ENCODE assay signal across 11 mouse cellular contexts in genomic region chr2:75737006-75737503, GRCm38 (mm10). TPM values are rescaled to one million over a fixed set of nuclear protein-coding genes. Genes with fewer than 3 reads are reported as not detected.
DNase-seq lines count a peak whose midpoint lies in the region; ATAC-seq lines count a peak whose summit lies in the region.
"Had no signal": no experiment of that assay in that cellular context is flagged by ENCODE, and none has a peak within 500 bp of the region (broad histone marks: within the 10 kb centered on the region; RNA-seq: fewer than 3 reads in every experiment).

No protein-coding gene starts in this region.

- peak; percentile 24 to 31 for DNase-seq in heart, adult 18-20 months
- DNase-seq in heart, postnatal 14 days, result no peak
- peak; percentile 49 for DNase-seq in MN1 (ENCODE audit: low spot score)
- peak; percentile 51 to 56 for DNase-seq in adrenal gland, postnatal 36 days
- DNase-seq in kidney, postnatal 10 days, result no peak
- DNase-seq in right cerebral cortex, adult 18-20 months, result no peak
- DNase-seq: cerebellum, adult 8-10 months; kidney, adult 2 months; kidney, postnatal 36 days; thymus, adult 2 months had no signal

- intact Hi-C loops in heart, postnatal 14 days (cut with DNase I), result loop anchor here (5.0 kb wide), 1 partner anchor 35 kb away; no protein-coding TSS in a partner anchor

- peak; percentile 77 for ATAC-seq in megakaryocyte-erythroid progenitor cell, adult 5-6 weeks (replicated peaks; ENCODE audit: low FRiP score, low TSS enrichment, poor library complexity, severe bottlenecking)

RNA-seq across cellular contexts. Expression of gene Nfe2l2, which starts 32.6 kb away (rescaled TPM):
- total RNA-seq in heart, adult 18-20 months (2021), result 10 to 100 TPM; 58.8 to 61.7 TPM
- 10 to 100 TPM; 67.5 to 78.8 TPM for total RNA-seq in heart, postnatal 14 days (2021)
- total RNA-seq in adrenal gland, postnatal 36 days (2021), result 100 to 1,000 TPM; 120 to 130 TPM
- total RNA-seq in megakaryocyte-erythroid progenitor cell, adult 5-6 weeks (2014; fragmentation: Nextera tagmentation), result 127 and 136 TPM in 2 replicates
- total RNA-seq in megakaryocyte-erythroid progenitor cell, adult 5-6 weeks (2017), result 123 and 130 TPM in 2 replicates

Comparison
In these comparisons a context has a peak if more than half of its experiments do, and no peak if none do; other contexts are left out.
1. DNase-seq: peak in heart, adult 18-20 months (2 of 2), MN1 (single experiment) and adrenal gland, postnatal 36 days (2 of 2); none in heart, postnatal 14 days (0 of 2), kidney, postnatal 10 days (single experiment) and right cerebral cortex, adult 18-20 months (single experiment).